Mouse (Mus musculus): ENCODE data around the gene Olfr802. TPM values are rescaled to one million over a fixed set of nuclear protein-coding genes. Genes with fewer than 3 reads are reported as not detected.

Olfr802 gene
- polyA plus RNA-seq, 1 experiment from 2014 or later: not detected

Small RNA genes within 50 kb of the gene (microRNA-seq; reads per million reads assigned to microRNA genes)
- gene Gm24485 (ENCODE audit: insufficient number of aligned reads): not detected

Other genes starting within 250 kb of the Olfr802 start
- not detected in 2 replicates for gene Olfr787, start 226.3 kb downstream of the Olfr802 start, polyA plus RNA-seq (2014; fragmentation: Nextera tagmentation; extraction: Ambion mirVana)
- gene Olfr788, start 217.2 kb downstream of the Olfr802 start, polyA plus RNA-seq (2014; fragmentation: Nextera tagmentation; extraction: Ambion mirVana): not detected in 2 replicates
- gene Olfr789, start 203.4 kb downstream of the Olfr802 start, polyA plus RNA-seq (2014; fragmentation: Nextera tagmentation; extraction: Ambion mirVana): not detected in 2 replicates
- gene Olfr790, start 189.7 kb downstream of the Olfr802 start, polyA plus RNA-seq (2014; fragmentation: Nextera tagmentation; extraction: Ambion mirVana): not detected in 2 replicates
- not detected in 2 replicates for gene Olfr791, start 166.4 kb downstream of the Olfr802 start, polyA plus RNA-seq (2014; fragmentation: Nextera tagmentation; extraction: Ambion mirVana)
- not detected in 2 replicates for gene Olfr792, start 149.0 kb downstream of the Olfr802 start, polyA plus RNA-seq (2014; fragmentation: Nextera tagmentation; extraction: Ambion mirVana)
- gene Olfr794, start 120.5 kb downstream of the Olfr802 start, polyA plus RNA-seq (2014; fragmentation: Nextera tagmentation; extraction: Ambion mirVana): not detected in 2 replicates
- gene Olfr796, start 75.6 kb downstream of the Olfr802 start, polyA plus RNA-seq (2014; fragmentation: Nextera tagmentation; extraction: Ambion mirVana): not detected in 2 replicates
- gene Olfr798, start 60.2 kb downstream of the Olfr802 start, polyA plus RNA-seq (2014; fragmentation: Nextera tagmentation; extraction: Ambion mirVana): not detected in 2 replicates
- not detected in 2 replicates for gene Olfr799, start 50.7 kb downstream of the Olfr802 start, polyA plus RNA-seq (2014; fragmentation: Nextera tagmentation; extraction: Ambion mirVana)
- not detected in 2 replicates for gene Olfr800, start 30.5 kb downstream of the Olfr802 start, polyA plus RNA-seq (2014; fragmentation: Nextera tagmentation; extraction: Ambion mirVana)
- not detected in 2 replicates for gene Olfr801, start 14.3 kb downstream of the Olfr802 start, polyA plus RNA-seq (2014; fragmentation: Nextera tagmentation; extraction: Ambion mirVana)
- not detected in 2 replicates for gene Olfr803, start 6.1 kb upstream of the Olfr802 start, polyA plus RNA-seq (2014; fragmentation: Nextera tagmentation; extraction: Ambion mirVana)
- not detected in 2 replicates for gene Olfr804, start 15.0 kb upstream of the Olfr802 start, polyA plus RNA-seq (2014; fragmentation: Nextera tagmentation; extraction: Ambion mirVana)
- gene Olfr805, start 41.2 kb upstream of the Olfr802 start, polyA plus RNA-seq (2014; fragmentation: Nextera tagmentation; extraction: Ambion mirVana): not detected in 2 replicates
- gene Olfr806, start 53.8 kb upstream of the Olfr802 start, polyA plus RNA-seq (2014; fragmentation: Nextera tagmentation; extraction: Ambion mirVana): not detected in 2 replicates
- not detected in 2 replicates for gene Olfr807, start 69.6 kb upstream of the Olfr802 start, polyA plus RNA-seq (2014; fragmentation: Nextera tagmentation; extraction: Ambion mirVana)
- not detected in 2 replicates for gene Olfr808, start 77.3 kb upstream of the Olfr802 start, polyA plus RNA-seq (2014; fragmentation: Nextera tagmentation; extraction: Ambion mirVana)
- gene Olfr809, start 86.5 kb upstream of the Olfr802 start, polyA plus RNA-seq (2014; fragmentation: Nextera tagmentation; extraction: Ambion mirVana): not detected in 2 replicates
- not detected in 2 replicates for gene Olfr810, start 106.7 kb upstream of the Olfr802 start, polyA plus RNA-seq (2014; fragmentation: Nextera tagmentation; extraction: Ambion mirVana)
- gene Olfr811, start 116.2 kb upstream of the Olfr802 start, polyA plus RNA-seq (2014; fragmentation: Nextera tagmentation; extraction: Ambion mirVana): not detected in 2 replicates
- gene Olfr812, start 157.9 kb upstream of the Olfr802 start, polyA plus RNA-seq (2014; fragmentation: Nextera tagmentation; extraction: Ambion mirVana): not detected in 2 replicates
- not detected in 2 replicates for gene Olfr813, start 167.2 kb upstream of the Olfr802 start, polyA plus RNA-seq (2014; fragmentation: Nextera tagmentation; extraction: Ambion mirVana)
- gene Olfr814, start 191.7 kb upstream of the Olfr802 start, polyA plus RNA-seq (2014; fragmentation: Nextera tagmentation; extraction: Ambion mirVana): not detected in 2 replicates
- not detected in 2 replicates for gene Olfr815, start 217.7 kb upstream of the Olfr802 start, polyA plus RNA-seq (2014; fragmentation: Nextera tagmentation; extraction: Ambion mirVana)
- gene Olfr816, start 227.4 kb upstream of the Olfr802 start, polyA plus RNA-seq (2014; fragmentation: Nextera tagmentation; extraction: Ambion mirVana): not detected in 2 replicates